Mouse (Mus musculus): ENCODE data around the gene Myadm. TPM values are rescaled to one million over a fixed set of nuclear protein-coding genes. Genes with fewer than 3 reads are reported as not detected.

Gene Myadm
- polyA plus RNA-seq, 1 experiment from 2014 or later: 37.7 TPM

- peak overlapping the region; percentile 32 for H3K4me3 ChIP-seq (ENCODE audit: low read depth, low read length)
- no peaks in the 10 kb centered on the region for H3K27me3 ChIP-seq (ENCODE audit: control insufficient read depth, insufficient read depth, low read length)
- no peaks in the 10 kb centered on the region for H3K36me3 ChIP-seq (ENCODE audit: control insufficient read depth, insufficient read depth, low read length)
- H3K27ac ChIP-seq (replicated peaks; ENCODE audit: low read depth, low read length): no peak overlapping the region
- H3K4me1 ChIP-seq (ENCODE audit: control insufficient read depth, insufficient read depth, low read length): peaks cover 4% of the 10 kb centered on the region; the same call in 1 of the 2 replicates
- H3K4me2 ChIP-seq (ENCODE audit: low read depth, severe bottlenecking): peak overlapping the region; percentile 63
- peak overlapping the region; percentile 58 for H3K9ac ChIP-seq (ENCODE audit: low read length)
- peak; percentile 50 for ATAC-seq (ENCODE audit: insufficient number of reproducible peaks, low FRiP score, low TSS enrichment, low read depth)
- no peaks in the 10 kb centered on the region; the same call in 1 of the 2 replicates for H3K9me3 ChIP-seq (ENCODE audit: control insufficient read depth, low read length)
- peak; percentile 82 for DNase-seq (ENCODE audit: low spot score)
- under 1% methylated on average over 14 of the region's 14 CpGs for WGBS
These were observed 3.9 kb downstream of the Myadm start for GRCm38 (mm10) chr7:3292791-3293190.

- Histone ChIP-seq H3K4me1 (ENCODE audit: control insufficient read depth, insufficient read depth, low read length) (0 out of 2 replicates have a peak, but pooled peaks cover 4% of the 10 kb centered on the region), H3K9me3 (ENCODE audit: control insufficient read depth, low read length) (no peaks in the 10 kb centered on the region; the same call in 1 of the 2 replicates), H3K4me2 (ENCODE audit: low read depth, severe bottlenecking) (no peak overlapping the region), H3K9ac (ENCODE audit: low read length) (no peak overlapping the region), H3K4me3 (ENCODE audit: low read depth, low read length) (no peak overlapping the region), H3K27me3 (ENCODE audit: control insufficient read depth, insufficient read depth, low read length) (no peaks in the 10 kb centered on the region), H3K36me3 (ENCODE audit: control insufficient read depth, insufficient read depth, low read length) (no peaks in the 10 kb centered on the region), H3K27ac (replicated peaks; ENCODE audit: low read depth, low read length) (no peak overlapping the region)
- ATAC-seq (ENCODE audit: insufficient number of reproducible peaks, low FRiP score, low TSS enrichment, low read depth): no peak
- 88% methylated on average over 1 of the region's 1 CpGs for WGBS
- no peak for DNase-seq (ENCODE audit: low spot score)
These were observed 5.9 kb downstream of the Myadm start for GRCm38 (mm10) chr7:3294794-3295193.

- Histone ChIP-seq H3K27ac (replicated peaks; ENCODE audit: low read depth, low read length) (no peak overlapping the region), H3K4me2 (ENCODE audit: low read depth, severe bottlenecking) (no peak overlapping the region), H3K4me1 (ENCODE audit: control insufficient read depth, insufficient read depth, low read length) (0 out of 2 replicates have a peak, but pooled peaks cover 3% of the 10 kb centered on the region), H3K9ac (ENCODE audit: low read length) (no peak overlapping the region), H3K4me3 (ENCODE audit: low read depth, low read length) (no peak overlapping the region), H3K9me3 (ENCODE audit: control insufficient read depth, low read length) (no peaks in the 10 kb centered on the region; the same call in 1 of the 2 replicates), H3K27me3 (ENCODE audit: control insufficient read depth, insufficient read depth, low read length) (no peaks in the 10 kb centered on the region), H3K36me3 (ENCODE audit: control insufficient read depth, insufficient read depth, low read length) (no peaks in the 10 kb centered on the region)
- DNase-seq (ENCODE audit: low spot score) (no peak), ATAC-seq (ENCODE audit: insufficient number of reproducible peaks, low FRiP score, low TSS enrichment, low read depth) (no peak)
- WGBS: 94% methylated on average over 5 of the region's 5 CpGs
These were observed 6.6 kb downstream of the Myadm start for GRCm38 (mm10) chr7:3295321-3296110.

GRCm38 (mm10) chr7:3296711-3297110 is 7.8 kb downstream of the Myadm start:
- H3K4me3 ChIP-seq (ENCODE audit: low read depth, low read length): no peak overlapping the region
- ATAC-seq (ENCODE audit: insufficient number of reproducible peaks, low FRiP score, low TSS enrichment, low read depth) (no peak), DNase-seq (ENCODE audit: low spot score) (no peak)
- no peak overlapping the region for H3K27ac ChIP-seq (replicated peaks; ENCODE audit: low read depth, low read length)
- H3K27me3 ChIP-seq (ENCODE audit: control insufficient read depth, insufficient read depth, low read length): peaks cover 8% of the 10 kb centered on the region
- H3K4me1 ChIP-seq (ENCODE audit: control insufficient read depth, insufficient read depth, low read length): 0 out of 2 replicates have a peak, but pooled peaks cover 2% of the 10 kb centered on the region
- WGBS: 95% methylated on average over 16 of the region's 16 CpGs
- no peaks in the 10 kb centered on the region for H3K36me3 ChIP-seq (ENCODE audit: control insufficient read depth, insufficient read depth, low read length)
- H3K9ac ChIP-seq (ENCODE audit: low read length): no peak overlapping the region
- no peak overlapping the region for H3K4me2 ChIP-seq (ENCODE audit: low read depth, severe bottlenecking)
- no peaks in the 10 kb centered on the region; the same call in 1 of the 2 replicates for H3K9me3 ChIP-seq (ENCODE audit: control insufficient read depth, low read length)

GRCm38 (mm10) chr7:3299941-3300617 is 11.2 kb downstream of the Myadm start:
- ATAC-seq (ENCODE audit: insufficient number of reproducible peaks, low FRiP score, low TSS enrichment, low read depth): no peak
- no peak overlapping the region for H3K4me3 ChIP-seq (ENCODE audit: low read depth, low read length)
- no peak overlapping the region for H3K4me2 ChIP-seq (ENCODE audit: low read depth, severe bottlenecking)
- H3K9me3 ChIP-seq (ENCODE audit: control insufficient read depth, low read length): no peaks in the 10 kb centered on the region; the same call in 1 of the 2 replicates
- peaks cover 10% of the 10 kb centered on the region for H3K4me1 ChIP-seq (ENCODE audit: control insufficient read depth, insufficient read depth, low read length)
- H3K9ac ChIP-seq (ENCODE audit: low read length): no peak overlapping the region
- DNase-seq (ENCODE audit: low spot score): no peak
- WGBS: 60% methylated on average over 7 of the region's 7 CpGs
- H3K27me3 ChIP-seq (ENCODE audit: control insufficient read depth, insufficient read depth, low read length): peaks cover 35% of the 10 kb centered on the region
- no peaks in the 10 kb centered on the region for H3K36me3 ChIP-seq (ENCODE audit: control insufficient read depth, insufficient read depth, low read length)
- H3K27ac ChIP-seq (replicated peaks; ENCODE audit: low read depth, low read length): no peak overlapping the region

- H3K36me3 ChIP-seq (ENCODE audit: control insufficient read depth, insufficient read depth, low read length): no peaks in the 10 kb centered on the region
- H3K9ac ChIP-seq (ENCODE audit: low read length): no peak overlapping the region
- H3K4me2 ChIP-seq (ENCODE audit: low read depth, severe bottlenecking): no peak overlapping the region
- H3K27me3 ChIP-seq (ENCODE audit: control insufficient read depth, insufficient read depth, low read length): peaks cover 41% of the 10 kb centered on the region
- H3K9me3 ChIP-seq (ENCODE audit: control insufficient read depth, low read length): no peaks in the 10 kb centered on the region; the same call in 1 of the 2 replicates
- 55% methylated on average over 8 of the region's 8 CpGs for WGBS
- DNase-seq (ENCODE audit: low spot score) (no peak), ATAC-seq (ENCODE audit: insufficient number of reproducible peaks, low FRiP score, low TSS enrichment, low read depth) (no peak)
- H3K27ac ChIP-seq (replicated peaks; ENCODE audit: low read depth, low read length): no peak overlapping the region
- H3K4me1 ChIP-seq (ENCODE audit: control insufficient read depth, insufficient read depth, low read length): peaks cover 10% of the 10 kb centered on the region
- no peak overlapping the region for H3K4me3 ChIP-seq (ENCODE audit: low read depth, low read length)
These were observed 12.2 kb downstream of the Myadm start for GRCm38 (mm10) chr7:3300891-3301627.

GRCm38 (mm10) chr7:3301628-3302555 is 13.0 kb downstream of the Myadm start:
- no peak overlapping the region for H3K9ac ChIP-seq (ENCODE audit: low read length)
- H3K9me3 ChIP-seq (ENCODE audit: control insufficient read depth, low read length): no peaks in the 10 kb centered on the region; the same call in 1 of the 2 replicates
- peak overlapping the region; percentile 27 for H3K4me2 ChIP-seq (ENCODE audit: low read depth, severe bottlenecking)
- peaks cover 10% of the 10 kb centered on the region for H3K4me1 ChIP-seq (ENCODE audit: control insufficient read depth, insufficient read depth, low read length)
- H3K27ac ChIP-seq (replicated peaks; ENCODE audit: low read depth, low read length): no peak overlapping the region
- WGBS: 8% methylated on average over 33 of the region's 33 CpGs
- H3K36me3 ChIP-seq (ENCODE audit: control insufficient read depth, insufficient read depth, low read length): no peaks in the 10 kb centered on the region
- ATAC-seq (ENCODE audit: insufficient number of reproducible peaks, low FRiP score, low TSS enrichment, low read depth) (no peak), DNase-seq (ENCODE audit: low spot score) (peak; percentile 55)
- H3K4me3 ChIP-seq (ENCODE audit: low read depth, low read length): no peak overlapping the region
- peaks cover 41% of the 10 kb centered on the region for H3K27me3 ChIP-seq (ENCODE audit: control insufficient read depth, insufficient read depth, low read length)

Measured in limb, embryonic 11.5 days (tissue).